Mouse (Mus musculus) intestine, embryonic 16.5 days (tissue): ENCODE measurements around the gene Casq2. TPM values are rescaled to one million over a fixed set of nuclear protein-coding genes. Genes with fewer than 3 reads are reported as not detected.

Source experiments
- ATAC-seq: fragments of 200-750 bp; cut with Nextera tagmentation; 2 replicates; pipeline ENCODE4 v1.8.0; 2017; ENCODE audit warnings: moderate TSS enrichment, moderate library complexity
- H3K27ac ChIP-seq: fragments of 300-500 bp; sonication (generic); 2 replicates; pipeline ENCODE4 v1.5.1; 2014; ENCODE audit warnings: mild to moderate bottlenecking, low read length
- H3K27me3 ChIP-seq: fragments of 300-500 bp; sonication (generic); replicated peaks from 2 replicates; pipeline ENCODE4 v1.6.1; 2014; ENCODE audit warnings: low read length, control low read depth, mixed read lengths; ENCODE audit not compliant: control insufficient read depth, insufficient read depth
- H3K36me3 ChIP-seq: fragments of 300-500 bp; sonication (generic); 2 replicates; pipeline ENCODE4 v1.6.1; 2014; ENCODE audit warnings: low read length, control low read depth; ENCODE audit not compliant: control insufficient read depth, insufficient read depth
- H3K4me1 ChIP-seq: fragments of 300-500 bp; sonication (generic); 2 replicates; pipeline ENCODE4 v1.6.1; 2014; ENCODE audit warnings: low read length, control low read depth, mixed read lengths; ENCODE audit not compliant: control insufficient read depth, insufficient read depth
- H3K4me2 ChIP-seq: fragments of 300-500 bp; sonication (generic); 2 replicates; pipeline ENCODE4 v1.6.1; 2014; ENCODE audit warnings: low read depth, low read length, control low read depth
- H3K4me3 ChIP-seq: fragments of 300-500 bp; sonication (generic); 2 replicates; pipeline ENCODE4 v1.5.1; 2014; ENCODE audit warnings: mild to moderate bottlenecking, low read length
- H3K9ac ChIP-seq: fragments of 300-500 bp; sonication (generic); 2 replicates; pipeline ENCODE4 v1.6.1; 2014; ENCODE audit warnings: low read depth, low read length
- H3K9me3 ChIP-seq: fragments of 300-500 bp; sonication (generic); 2 replicates; pipeline ENCODE4 v1.6.1; 2016; ENCODE audit warnings: low read length, control low read depth; ENCODE audit not compliant: control insufficient read depth
- WGBS: fragments of 180-500 bp; shearing (Covaris S2); extraction: QIAGEN DNeasy Blood & Tissue Kit; methylation state at CpG from one replicate; pipeline ENCODE4 v1.1.7; 2014; 5-methylcytosine and 5-hydroxymethylcytosine counted together
- polyA plus RNA-seq: library from polyadenylated mRNA; unstranded; fragments of >200 nt; fragmentation: Nextera tagmentation; extraction: Ambion mirVana; gene quantifications from 2 replicates; pipeline ENCODE4 v1.2.1, GENCODE M21; 2015

Gene Casq2
- polyA plus RNA-seq, 1 experiment from 2014 or later, result 2.1 TPM

DNA sequence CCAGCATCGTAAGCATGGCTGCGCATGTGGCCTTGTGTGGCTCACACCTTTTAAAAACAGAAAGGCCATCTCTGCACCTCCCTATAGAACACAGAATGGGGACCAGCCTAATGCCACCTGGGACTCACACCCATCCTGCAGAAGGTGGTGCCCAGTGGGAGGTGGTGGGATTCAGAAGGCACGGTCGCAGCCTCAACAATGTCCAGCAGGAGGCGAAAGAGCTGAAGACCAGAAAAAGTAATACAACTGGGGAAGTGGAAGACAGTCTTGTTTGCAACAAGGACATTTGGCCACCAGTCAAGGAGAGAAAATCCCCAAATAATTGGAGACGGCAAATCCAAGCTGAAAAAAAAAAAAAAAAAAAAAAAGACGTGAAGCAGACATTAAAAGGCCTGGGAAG is 35.8 kb downstream of the Casq2 start:
- no peak overlapping the region for H3K4me3 ChIP-seq
- no peak for ATAC-seq
- H3K36me3 ChIP-seq, result no peaks in the 10 kb centered on the region
- no peaks in the 10 kb centered on the region for H3K4me1 ChIP-seq
- 73% methylated on average over 7 of the region's 7 CpGs for WGBS
- no peak overlapping the region for H3K9ac ChIP-seq
- no peaks in the 10 kb centered on the region for H3K27me3 ChIP-seq
- H3K27ac ChIP-seq, result no peak overlapping the region
- no peak overlapping the region for H3K4me2 ChIP-seq
- no peaks in the 10 kb centered on the region for H3K9me3 ChIP-seq

DNA sequence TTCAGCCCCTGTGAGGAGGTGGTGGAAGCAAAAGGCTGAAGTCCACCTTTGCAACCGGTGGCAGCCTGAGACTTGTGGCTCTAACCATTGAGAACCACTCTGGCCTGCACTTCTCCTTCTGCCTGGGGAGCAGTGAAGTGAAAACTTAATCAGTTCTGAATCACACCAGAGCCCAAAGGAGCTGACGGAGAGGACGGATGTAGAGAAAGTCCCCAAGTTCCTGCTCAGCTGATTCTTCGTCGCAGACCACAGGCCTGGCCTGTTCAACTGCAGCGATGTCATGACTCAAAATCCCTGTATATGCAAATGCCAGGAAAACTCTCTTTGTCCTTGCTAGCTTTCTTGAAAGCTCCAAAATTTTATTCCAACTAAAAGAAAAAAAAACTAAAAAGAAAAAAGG is 37.4 kb downstream of the Casq2 start:
- Histone ChIP-seq H3K9ac (no peak overlapping the region), H3K9me3 (no peaks in the 10 kb centered on the region), H3K27me3 (no peaks in the 10 kb centered on the region), H3K4me2 (no peak overlapping the region), H3K4me1 (no peaks in the 10 kb centered on the region), H3K27ac (no peak overlapping the region), H3K4me3 (no peak overlapping the region), H3K36me3 (no peaks in the 10 kb centered on the region)
- WGBS, result 70% methylated on average over 6 of the region's 6 CpGs
- no peak for ATAC-seq

DNA sequence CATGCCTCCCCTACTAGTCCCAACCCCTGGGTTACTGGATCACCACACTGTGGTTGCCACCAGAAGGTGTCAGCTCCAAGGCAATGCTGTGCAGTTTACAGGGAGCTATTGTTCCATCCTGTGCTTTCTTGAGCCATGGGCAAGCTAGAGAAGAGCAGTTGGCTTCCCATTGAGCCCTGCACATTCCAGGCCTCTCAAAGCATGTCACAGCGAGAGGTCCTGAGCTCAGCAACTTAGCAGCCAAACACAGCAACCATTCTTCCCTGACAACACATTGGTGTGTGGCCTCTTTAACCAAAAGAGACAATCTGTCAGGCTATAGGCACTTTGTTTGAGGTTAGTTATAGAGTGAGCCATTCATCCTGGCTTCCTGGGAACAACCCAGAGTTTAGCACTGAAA is 39.3 kb downstream of the Casq2 start:
- Histone ChIP-seq H3K36me3 (no peaks in the 10 kb centered on the region), H3K27me3 (no peaks in the 10 kb centered on the region), H3K4me2 (no peak overlapping the region), H3K4me3 (no peak overlapping the region), H3K27ac (no peak overlapping the region), H3K9ac (no peak overlapping the region), H3K9me3 (no peaks in the 10 kb centered on the region), H3K4me1 (no peaks in the 10 kb centered on the region)
- ATAC-seq, result no peak
- WGBS, result 70% methylated on average over 1 of the region's 1 CpGs

DNA sequence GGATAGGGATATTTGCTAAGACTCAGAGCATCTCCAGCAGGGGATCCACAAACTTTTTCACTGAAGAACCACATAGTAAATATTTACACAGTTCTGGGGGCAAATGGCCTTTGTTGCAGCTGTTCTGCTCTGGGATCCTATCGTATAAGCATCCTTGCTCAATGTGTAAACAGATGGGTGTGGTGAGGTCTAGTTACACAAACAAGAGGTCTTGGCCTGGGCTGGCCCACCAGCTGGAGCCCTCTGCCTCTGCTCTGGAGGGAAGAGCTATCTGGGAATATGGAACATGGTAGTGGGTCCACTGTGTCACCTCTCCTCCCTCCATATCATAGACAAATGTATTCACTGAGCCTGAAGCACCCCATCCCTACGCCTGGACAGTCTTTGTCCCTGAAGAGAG is 40.9 kb downstream of the Casq2 start:
- 58% methylated on average over 2 of the region's 2 CpGs for WGBS
- no peak overlapping the region for H3K4me3 ChIP-seq
- H3K9me3 ChIP-seq, result no peaks in the 10 kb centered on the region
- no peak overlapping the region for H3K27ac ChIP-seq
- ATAC-seq, result peak; percentile 66
- H3K4me1 ChIP-seq, result no peaks in the 10 kb centered on the region
- no peaks in the 10 kb centered on the region for H3K27me3 ChIP-seq
- no peak overlapping the region for H3K9ac ChIP-seq
- H3K36me3 ChIP-seq, result no peaks in the 10 kb centered on the region
- H3K4me2 ChIP-seq, result no peak overlapping the region

DNA sequence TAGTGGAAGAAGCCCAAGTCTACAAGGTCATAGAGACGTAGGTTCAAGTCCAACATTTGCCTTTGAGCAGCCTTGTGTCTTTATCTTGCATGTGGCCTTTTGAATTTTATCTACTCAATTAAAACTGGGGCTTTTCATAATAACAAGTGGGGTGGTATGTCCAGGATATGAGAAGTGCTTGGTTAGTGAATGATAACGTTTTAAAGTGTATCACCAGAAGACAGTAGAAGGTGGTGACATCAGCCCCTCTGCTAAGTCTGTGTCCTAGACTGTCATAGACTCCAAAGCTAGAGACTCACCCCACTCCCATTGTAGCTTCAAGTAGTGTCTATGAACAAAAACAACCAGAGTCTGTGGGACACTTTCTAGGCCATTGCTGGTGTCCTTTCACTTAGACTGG is 42.0 kb downstream of the Casq2 start:
- WGBS, result 89% methylated on average over 2 of the region's 2 CpGs
- ATAC-seq, result no peak

DNA sequence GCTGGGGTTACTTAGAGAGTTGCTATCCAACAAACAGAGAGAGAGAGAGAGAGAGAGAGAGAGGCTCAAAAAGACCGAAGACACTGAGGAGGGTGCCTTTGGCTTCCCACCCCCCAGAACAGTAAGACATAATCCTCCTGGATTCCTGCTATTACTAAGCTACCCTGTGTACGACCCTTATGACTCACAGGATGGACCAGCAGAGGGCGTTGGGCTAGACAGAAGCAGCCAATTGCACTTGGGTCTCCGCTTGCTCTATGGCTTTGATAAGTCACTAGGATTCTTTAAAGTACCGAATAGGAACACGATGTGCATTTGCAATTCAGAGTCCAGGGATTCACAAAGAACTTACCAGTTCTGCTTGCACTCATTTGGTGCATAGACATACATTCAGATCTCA is 44.3 kb downstream of the Casq2 start:
- Histone ChIP-seq H3K27ac (no peak overlapping the region), H3K4me1 (peaks cover 3% of the 10 kb centered on the region; the same call in 1 of the 2 replicates), H3K9me3 (no peaks in the 10 kb centered on the region), H3K4me2 (no peak overlapping the region), H3K4me3 (no peak overlapping the region), H3K27me3 (no peaks in the 10 kb centered on the region), H3K9ac (no peak overlapping the region), H3K36me3 (no peaks in the 10 kb centered on the region)
- ATAC-seq, result no peak
- WGBS, result 75% methylated on average over 6 of the region's 6 CpGs

More for the DNA sequence above, 42.0 kb downstream of the Casq2 start:
- Histone ChIP-seq H3K4me1 (no peaks in the 10 kb centered on the region), H3K4me2 (no peak overlapping the region), H3K9ac (no peak overlapping the region), H3K27me3 (no peaks in the 10 kb centered on the region), H3K36me3 (no peaks in the 10 kb centered on the region), H3K9me3 (no peaks in the 10 kb centered on the region), H3K4me3 (no peak overlapping the region), H3K27ac (no peak overlapping the region)

DNA sequence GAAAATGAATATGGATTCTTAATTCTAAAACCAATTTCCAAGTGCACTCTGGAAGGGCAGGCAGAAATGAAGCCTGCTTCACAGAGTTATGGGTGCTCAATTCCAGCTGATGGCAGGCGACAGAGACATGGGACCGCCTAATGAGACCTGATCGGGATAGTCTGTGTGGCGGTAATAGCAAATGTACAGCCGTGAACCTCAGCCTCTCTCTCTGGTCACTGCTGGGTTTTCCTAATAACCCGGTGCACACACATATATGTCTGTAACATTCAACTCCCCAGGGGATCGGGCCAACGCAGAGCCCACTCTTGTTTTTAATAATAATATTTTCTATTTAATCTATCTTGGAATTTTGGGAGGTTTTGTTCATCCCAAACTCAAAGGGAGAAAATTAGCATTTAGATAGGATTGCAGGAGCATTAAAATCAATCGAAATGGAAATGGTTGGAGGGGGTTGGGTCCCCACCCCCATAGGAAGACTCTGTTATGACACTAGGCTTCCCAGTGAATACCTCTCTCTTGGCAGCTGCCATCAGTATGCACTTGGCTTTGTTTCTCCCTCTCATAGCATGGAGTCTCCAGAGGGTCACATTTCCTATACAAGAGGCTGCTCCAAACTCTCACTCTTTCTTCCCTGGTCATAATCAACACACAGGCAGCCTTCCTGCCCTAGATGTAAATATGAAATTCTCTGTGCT is 45.6 kb downstream of the Casq2 start:
- no peak overlapping the region for H3K27ac ChIP-seq
- no peak for ATAC-seq
- 92% methylated on average over 9 of the region's 9 CpGs for WGBS

DNA sequence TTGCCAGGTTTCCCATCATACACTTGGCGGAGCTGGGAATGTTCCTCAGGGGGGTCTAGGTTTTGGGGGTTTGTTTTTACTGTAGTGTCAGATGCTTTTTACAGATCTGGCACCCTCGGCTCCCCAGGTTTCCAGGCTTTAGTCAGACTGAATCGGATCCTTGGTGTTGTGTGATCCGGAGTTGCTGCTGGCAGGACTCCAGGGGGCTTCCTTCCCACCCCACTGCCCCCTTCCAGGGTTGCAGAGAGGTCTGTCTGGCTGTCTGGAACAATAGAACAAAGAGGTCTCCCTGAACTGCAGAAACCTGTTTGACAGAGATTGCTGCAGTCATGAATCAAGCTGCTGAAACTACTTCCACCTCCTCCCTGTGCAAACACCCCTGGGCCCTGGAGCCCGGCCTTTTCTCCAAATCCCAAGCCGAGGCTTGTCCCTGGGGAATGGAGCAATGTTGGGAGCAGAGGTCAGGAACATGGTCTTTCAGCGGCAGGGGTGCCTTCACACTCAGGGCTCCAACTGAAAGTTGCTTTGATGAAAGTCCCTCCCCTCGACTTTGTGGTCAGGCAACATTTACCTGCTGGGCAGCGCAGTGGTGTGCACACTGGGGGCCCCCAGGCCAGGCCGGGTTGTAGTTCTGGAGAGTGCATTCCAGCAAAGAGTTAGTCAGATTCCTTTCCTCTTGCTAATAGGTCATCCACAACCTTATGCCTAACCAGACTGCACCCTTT is 49.3 kb downstream of the Casq2 start:
- Histone ChIP-seq H3K4me1 (peaks cover 7% of the 10 kb centered on the region; the same call in 1 of the 2 replicates), H3K4me2 (no peak overlapping the region), H3K9ac (0 out of 2 replicates have a peak overlapping the region, but pooled peaks have one; percentile 0), H3K9me3 (no peaks in the 10 kb centered on the region), H3K27me3 (no peaks in the 10 kb centered on the region), H3K27ac (0 out of 2 replicates have a peak overlapping the region, but pooled peaks have one; percentile 12), H3K36me3 (no peaks in the 10 kb centered on the region), H3K4me3 (no peak overlapping the region)
- whole genome bisulfite sequencing, result 23% methylated on average over 10 of the region's 10 CpGs
- ATAC-seq, result peak; percentile 81

More for the DNA sequence above, 45.6 kb downstream of the Casq2 start:
- Histone ChIP-seq H3K27me3 (no peaks in the 10 kb centered on the region), H3K4me3 (no peak overlapping the region), H3K4me2 (no peak overlapping the region), H3K9me3 (no peaks in the 10 kb centered on the region), H3K36me3 (no peaks in the 10 kb centered on the region), H3K9ac (no peak overlapping the region), H3K4me1 (peaks cover 7% of the 10 kb centered on the region; the same call in 1 of the 2 replicates)

DNA sequence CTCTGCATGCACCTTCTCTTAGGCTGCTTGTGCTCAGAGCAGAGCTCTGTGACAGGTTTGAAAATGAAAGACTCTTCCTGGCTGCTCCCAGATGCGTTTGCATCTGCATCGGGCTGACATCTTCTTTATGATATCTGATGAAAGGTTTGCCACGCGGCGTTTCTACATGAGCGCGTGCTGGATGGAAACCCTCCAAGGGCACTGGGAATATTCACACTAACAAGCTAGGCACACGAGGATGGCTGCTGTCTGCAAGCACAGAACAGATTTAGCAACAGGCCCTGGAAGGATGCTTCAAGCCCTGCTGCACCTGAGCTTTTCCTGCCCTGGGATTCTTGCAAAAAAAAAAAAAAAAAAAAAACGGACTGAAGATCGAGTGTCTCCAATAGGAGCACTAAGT is 50.9 kb downstream of the Casq2 start:
- Histone ChIP-seq H3K9me3 (no peaks in the 10 kb centered on the region), H3K36me3 (no peaks in the 10 kb centered on the region), H3K4me3 (no peak overlapping the region), H3K4me1 (peaks cover 7% of the 10 kb centered on the region; the same call in 1 of the 2 replicates), H3K27me3 (no peaks in the 10 kb centered on the region), H3K9ac (no peak overlapping the region), H3K4me2 (no peak overlapping the region), H3K27ac (no peak overlapping the region)
- no peak for ATAC-seq
- 78% methylated on average over 10 of the region's 10 CpGs for WGBS
